Mouse (Mus musculus): ENCODE measurements at regions not wholly inside any gene's neighbourhood (a gene's known extent, or its start where the extent isn't known, plus 50 kb on each side); places are given as distances from the start of the nearest gene placed in this dataset.

DNA sequence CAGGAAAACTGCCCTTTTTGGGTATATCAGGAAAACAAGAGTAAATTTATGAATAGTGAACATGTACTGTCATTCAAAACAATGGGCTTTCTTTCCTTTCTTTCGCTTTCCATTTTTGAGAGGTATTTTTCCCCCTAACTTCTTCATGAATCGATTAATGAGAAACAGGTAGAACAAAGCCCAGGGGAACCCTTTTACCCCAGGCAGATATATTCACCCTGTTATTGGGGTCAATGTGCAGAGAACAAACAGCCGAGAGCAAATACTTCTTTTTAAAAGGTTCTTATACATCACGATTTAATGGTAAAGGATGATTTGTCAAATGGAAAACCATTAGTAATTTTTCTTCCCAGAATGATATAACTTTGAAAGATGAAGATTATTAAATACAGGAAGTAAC lies 183.0 kb upstream of the BC052040 start:
- no peak for ATAC-seq (replicated peaks; ENCODE audit: poor library complexity, severe bottlenecking)

DNA sequence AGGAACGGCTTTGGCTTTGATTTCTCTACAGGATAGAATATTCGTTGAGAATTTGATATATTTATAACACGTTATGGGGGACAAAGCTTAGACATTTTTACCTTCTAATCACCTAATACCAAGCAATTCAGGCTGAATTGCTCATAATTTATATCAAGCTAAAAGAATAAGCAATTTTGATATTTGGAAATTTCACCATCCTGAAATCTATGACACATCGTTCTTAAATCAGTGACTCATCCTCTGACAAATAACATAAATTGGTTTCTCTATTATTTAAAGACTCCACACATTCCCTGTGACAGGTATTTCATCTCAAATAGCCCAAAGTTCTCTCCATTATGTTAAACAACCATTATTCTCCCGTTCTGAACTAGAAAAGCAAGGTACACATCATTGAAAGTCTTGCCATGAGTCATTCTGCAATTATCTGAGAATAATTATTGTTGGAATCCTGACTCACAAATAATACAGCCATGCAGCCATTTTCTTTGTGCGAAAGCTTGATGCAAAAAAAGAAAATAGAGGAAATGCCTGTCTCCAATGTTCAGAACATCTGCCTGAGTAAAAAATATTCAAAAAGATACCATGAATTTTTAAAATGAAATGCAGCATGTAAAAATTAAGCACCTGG lies 182.3 kb upstream of the BC052040 start:
- ATAC-seq (replicated peaks; ENCODE audit: poor library complexity, severe bottlenecking) = no peak

DNA sequence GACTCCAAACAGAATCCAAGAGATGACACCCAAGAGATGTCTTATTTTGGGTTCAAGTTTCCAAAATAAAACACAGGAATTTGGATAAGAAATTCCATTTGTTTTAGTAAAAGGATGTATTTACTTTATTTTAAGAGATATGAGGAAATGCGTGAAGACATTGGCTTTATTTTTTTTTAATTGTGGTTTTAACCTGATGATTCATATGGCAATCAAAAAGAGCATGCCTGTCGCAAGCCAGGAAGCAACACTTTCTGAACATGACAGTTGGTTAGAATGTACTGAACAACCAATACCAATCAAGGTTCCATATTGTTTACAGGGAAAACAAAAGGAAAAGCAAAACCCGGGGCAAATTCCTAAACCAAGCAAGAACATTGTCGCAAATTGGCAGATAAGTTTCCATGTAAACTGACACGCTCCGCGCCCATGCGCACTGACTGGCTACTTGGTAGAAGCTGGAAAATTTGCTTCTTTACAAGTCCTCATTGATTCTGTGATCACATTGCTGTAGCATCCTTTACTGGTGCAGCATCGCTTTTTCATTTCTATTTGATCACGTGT lies 181.4 kb upstream of the BC052040 start:
- no peak for ATAC-seq (replicated peaks; ENCODE audit: poor library complexity, severe bottlenecking)

DNA sequence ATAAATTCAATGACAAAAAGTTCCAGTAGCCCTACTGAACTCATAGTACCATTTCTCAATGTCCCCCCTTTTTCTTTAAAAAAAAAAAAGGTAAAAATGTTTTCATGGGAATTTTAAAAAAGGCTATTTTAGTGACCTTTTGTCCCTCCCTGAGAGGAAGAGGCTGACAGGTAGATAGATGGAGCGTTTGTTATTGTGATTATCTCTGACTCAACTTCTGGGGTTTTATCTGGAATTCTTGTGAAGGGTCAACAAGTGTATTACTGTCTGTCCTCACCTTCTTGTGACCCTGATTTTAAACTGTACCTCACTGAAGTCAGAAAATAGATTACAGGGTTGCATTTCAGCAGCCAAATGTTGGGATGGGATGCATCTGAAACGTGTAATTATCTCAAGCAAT lies 179.3 kb upstream of the BC052040 start:
- ATAC-seq (replicated peaks; ENCODE audit: poor library complexity, severe bottlenecking) = no peak

DNA sequence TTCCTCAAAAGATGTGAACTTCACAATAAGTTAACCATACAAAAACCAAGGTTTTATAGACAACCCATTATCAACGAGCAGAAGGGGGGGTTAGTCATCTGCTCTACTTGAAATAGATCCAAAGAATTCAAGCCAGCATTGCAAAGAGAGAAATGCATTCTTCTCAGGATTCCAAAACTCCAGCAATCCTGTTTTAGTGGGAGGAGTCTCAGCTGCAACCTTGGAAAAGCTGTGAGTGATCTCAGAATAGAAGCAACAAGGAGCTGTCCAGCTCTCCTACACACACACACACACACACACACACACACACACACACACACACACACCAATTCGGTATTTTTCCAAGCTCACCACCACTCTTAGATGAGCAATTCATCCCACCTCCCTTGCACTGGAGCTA lies 149.0 kb upstream of the BC052040 start:
- no peak for ATAC-seq (replicated peaks; ENCODE audit: poor library complexity, severe bottlenecking)

DNA sequence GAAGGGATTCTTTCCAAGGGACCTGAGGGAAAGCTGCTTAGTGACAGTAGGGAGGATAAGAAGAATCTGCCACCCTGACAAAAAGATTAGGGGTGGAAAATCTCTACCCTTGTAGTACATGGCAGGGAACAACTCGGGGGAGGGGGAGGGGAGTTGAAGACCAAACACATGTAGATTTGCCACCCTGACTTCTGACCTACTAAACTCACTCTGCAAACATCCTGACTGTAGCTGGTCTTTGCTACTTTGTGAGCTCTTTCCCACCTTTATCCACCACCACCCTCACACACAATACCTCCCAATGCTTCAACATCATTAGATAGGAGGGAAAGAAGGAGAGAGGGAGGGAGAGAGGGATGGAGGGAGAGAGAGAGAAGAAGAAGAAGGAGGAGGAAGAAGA lies 140.4 kb upstream of the BC052040 start:
- no peak for ATAC-seq (replicated peaks; ENCODE audit: poor library complexity, severe bottlenecking)

DNA sequence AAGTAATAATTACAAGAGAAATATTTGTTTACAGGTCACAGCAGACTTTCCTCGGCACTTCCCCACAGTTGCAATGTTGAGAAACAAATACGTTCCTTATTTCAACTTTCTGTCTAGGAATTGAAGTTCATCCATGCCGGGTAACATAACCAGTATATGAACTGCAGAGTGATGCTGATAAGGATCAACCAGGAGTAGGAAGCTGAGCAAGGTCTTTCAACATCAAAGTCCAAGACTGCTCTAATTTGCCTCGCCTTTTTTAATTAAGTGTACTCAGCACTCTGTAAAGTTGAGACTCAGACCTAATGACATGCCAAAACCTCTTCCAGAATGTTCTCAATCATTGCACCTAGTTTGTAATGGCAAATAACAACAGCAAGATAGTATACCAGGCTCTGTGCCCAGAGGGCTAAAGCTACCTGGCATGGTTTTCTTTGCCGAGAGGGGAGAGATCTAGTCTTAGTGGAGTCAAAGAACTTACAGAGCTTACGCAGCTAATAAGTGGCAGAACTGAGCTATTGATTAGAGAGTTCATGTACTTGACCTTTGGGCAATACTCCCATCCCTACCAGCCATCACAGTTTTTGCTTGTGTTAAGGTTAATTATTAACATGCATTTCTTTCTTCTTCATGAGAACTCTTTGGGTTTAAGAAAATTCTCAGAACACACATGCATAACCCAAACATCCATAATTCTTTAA lies 131.6 kb upstream of the BC052040 start:
- ATAC-seq (replicated peaks; ENCODE audit: poor library complexity, severe bottlenecking) = no peak

DNA sequence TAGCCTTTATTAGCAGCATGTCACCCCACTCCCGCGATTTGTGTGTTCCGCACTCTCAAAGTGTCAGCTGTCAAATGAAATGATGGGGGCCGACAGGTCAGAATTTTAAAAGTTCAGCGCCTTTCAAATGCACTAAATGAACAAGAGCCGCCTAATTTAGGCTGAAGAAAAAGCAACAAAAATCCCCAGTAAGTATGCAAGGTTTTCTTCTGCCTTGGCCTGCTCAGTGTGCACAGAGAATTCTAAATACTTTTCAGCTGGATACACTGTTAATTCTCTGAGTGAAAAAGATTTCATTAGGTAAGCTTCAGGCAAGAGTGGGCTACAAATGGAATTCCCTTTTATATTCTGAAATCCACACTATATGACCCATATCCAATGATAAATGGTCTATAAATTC lies 125.9 kb upstream of the BC052040 start:
- ATAC-seq (replicated peaks; ENCODE audit: poor library complexity, severe bottlenecking) = no peak

DNA sequence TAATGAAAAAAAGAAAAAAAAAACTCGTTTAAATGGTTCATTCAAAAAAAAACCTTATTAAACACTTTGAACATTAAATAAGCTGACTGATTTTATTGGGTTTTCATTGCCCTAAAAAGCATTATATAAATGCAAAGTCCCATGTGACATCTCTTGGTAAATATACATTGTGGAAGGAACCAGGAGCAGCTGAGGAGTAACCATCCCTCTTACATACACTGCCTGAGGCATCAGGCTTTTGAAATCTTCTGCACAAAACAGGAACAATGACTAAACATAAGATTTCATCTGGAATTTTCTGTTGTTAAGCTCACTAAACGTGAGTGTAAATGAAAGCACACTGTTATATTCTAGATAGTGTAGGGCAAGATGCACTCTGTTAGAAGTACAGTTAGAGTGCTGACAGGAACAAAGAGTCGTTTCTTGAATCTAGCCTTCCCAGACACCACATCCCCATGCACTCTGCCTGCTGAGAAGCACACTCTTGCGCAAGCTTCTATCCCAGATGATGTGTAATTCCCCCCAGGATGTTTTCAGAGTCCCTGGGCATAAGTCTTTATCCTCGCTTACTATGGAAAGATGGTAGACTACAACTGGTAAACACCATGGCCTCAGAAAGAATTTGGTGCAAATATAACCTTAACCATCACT lies 125.0 kb upstream of the BC052040 start:
- ATAC-seq (replicated peaks; ENCODE audit: poor library complexity, severe bottlenecking) = no peak

DNA sequence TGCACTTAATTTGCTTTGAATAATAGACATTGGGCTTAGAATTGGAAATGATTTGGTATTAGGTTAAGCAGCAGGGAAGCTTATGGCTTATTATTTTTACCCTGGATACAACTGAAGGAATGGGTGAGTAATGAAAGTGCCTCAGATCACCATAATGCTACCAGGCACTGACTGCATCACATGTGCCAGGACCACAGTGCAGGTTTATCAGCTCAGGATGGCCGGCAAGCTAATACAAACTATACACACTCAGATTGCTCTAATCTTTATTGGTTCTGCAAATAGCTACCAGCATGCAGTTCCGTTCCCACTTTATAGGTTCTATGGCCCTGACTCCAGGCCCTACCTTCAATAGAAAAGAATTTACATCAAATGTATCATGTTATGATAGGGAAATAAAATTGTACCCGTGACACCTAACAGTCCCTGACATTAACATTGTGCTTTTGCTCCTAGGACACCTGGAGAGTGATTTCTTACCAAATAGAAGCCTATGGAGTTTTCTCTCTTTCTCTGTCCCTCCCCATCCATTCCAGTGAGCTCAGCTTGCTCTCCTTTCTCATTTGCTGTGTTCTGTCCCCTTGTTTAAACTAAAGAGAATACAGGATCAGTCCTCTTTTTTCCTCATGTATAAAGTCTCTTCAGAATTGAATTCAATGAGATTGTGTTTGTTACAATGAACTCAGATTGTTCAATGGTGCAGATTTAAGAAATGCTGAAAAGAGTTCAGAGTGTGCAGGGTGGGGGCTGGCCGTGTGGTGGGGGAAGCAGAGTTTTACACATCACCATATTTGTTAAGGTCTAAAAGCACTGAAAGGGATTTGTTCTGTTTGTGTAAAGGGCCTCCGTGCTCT lies 121.3 kb upstream of the BC052040 start:
- no peak for ATAC-seq (replicated peaks; ENCODE audit: poor library complexity, severe bottlenecking)

DNA sequence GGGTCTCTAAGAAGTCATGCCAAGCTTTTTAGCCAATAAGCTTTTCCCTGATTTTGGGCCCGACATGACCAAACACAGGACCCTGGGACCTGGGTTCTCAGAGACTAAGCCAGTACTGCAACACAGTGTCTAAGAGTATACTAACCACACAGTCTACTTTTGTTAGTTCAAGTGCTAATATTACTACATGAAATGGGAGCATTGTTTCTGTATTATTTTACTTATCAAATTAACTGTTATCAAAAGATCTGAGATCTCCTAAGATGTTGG lies 120.7 kb upstream of the BC052040 start:
- no peak for ATAC-seq (replicated peaks; ENCODE audit: poor library complexity, severe bottlenecking)

DNA sequence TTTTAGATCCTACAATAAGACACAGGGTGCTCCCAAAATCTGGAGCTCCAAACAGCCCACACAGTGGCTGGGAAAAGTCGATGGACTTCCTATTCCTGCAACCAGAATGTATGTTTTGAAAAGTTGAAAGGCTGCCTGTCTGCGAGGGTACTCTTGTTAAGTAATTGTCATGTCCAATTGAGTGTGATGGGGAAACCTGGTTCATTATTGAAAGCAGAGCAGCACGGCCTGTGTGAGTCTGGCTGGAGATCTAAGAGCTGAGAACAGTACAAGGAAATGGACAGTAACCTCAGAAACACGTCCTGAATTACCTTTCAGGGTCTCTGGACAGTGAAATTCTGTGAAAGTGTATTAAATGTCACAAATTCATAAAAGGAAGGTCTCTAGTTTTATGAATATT lies 115.3 kb upstream of the BC052040 start:
- no peak for ATAC-seq (replicated peaks; ENCODE audit: poor library complexity, severe bottlenecking)

DNA sequence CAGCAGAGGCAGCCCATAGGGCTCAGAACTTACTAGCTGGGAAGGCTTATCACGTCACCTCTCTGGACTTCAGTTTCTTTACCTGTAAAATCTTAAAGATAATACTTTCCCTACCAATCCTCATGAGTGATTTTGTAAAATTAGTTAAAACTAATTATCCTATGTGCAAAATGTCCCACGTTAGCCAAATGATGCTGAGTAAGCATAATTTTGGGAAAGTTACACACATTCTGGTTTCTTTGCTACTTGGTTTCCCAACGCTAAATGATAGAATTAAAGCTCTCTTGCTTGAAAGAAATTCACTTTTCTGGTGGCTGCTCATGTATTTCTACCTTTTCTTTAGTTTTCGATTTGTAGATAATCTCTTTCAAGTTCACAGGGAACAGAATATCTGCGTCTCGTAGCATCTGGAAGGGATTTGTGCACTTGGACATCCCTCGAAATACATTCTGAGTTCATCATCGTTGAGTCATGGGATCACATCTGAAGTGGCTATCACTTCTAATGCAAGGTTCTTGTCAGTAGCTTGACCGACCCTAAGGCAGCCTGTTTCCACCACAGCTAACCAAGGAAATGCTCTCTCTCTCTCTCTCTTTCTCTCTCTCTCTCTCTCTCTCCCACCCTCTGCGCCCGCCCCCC lies 114.3 kb upstream of the BC052040 start:
- no peak for ATAC-seq (replicated peaks; ENCODE audit: poor library complexity, severe bottlenecking)

DNA sequence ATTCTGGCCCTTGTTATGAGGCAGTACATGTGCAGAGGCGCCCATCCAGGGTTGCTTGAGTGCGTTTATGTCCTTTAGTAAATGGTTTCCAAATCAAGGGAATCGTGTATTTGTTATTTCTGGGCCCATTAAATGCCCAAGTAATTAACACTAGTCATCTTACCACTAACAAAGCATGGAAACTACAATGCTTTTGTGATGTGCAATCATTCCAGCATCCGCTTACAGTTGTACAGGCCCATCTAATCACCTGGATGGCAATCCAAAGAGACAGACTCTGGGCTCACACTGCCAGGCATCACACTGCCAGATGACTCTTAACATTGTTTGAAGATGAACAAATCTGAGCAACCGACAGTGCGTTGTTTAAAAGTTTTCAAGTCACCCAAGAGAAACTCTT lies 113.6 kb upstream of the BC052040 start:
- no peak for ATAC-seq (replicated peaks; ENCODE audit: poor library complexity, severe bottlenecking)

DNA sequence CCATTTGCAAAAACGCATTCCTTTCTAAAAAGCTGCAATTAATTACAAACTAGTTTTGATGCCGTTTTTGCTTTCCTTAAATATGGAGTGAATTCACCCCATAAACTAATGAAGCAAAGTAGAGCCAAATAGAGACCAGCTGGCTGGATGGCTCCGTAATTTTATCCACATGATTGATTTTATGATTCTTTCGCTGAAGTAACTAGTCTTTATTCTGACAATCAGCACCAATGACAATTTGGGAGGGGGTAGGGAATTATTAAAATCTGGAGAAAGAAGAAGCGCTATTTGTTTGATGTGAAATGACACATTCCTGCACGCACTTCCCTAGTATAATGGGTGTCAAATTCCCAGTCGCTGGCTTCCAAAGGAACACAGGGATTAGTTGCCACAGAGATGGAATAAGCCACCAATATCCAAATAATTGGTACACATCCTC lies 113.0 kb upstream of the BC052040 start:
- ATAC-seq (replicated peaks; ENCODE audit: poor library complexity, severe bottlenecking) = no peak

DNA sequence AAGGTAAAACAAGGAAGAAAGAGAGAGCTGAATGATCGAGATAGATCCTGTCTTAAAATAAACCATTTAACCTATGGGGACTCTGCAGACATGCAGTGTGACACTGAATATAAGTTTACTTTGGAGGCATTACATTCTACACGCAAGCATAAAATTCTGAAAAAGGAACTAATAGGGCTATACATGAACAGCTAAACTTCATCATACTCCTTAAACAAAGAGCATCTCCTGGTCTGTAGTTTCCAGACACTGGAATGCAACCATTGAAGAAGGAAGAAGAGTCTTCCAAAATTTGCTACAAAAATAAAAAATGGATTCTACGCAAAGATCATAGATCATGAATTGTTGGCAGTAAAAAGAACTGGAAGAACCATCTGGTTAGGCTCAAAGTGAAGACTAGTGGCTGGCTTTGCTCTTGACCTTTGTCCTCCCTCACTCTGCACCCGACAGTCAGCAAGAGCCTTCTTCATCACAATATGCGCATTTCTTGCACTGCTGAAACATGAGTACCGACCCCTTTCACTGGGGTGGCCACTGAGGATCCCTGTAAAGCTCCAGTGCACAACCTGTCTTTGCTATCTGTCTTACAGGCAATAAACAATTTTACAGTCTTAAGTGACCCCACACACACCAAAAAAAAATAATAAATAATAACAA lies 112.2 kb upstream of the BC052040 start:
- no peak for ATAC-seq (replicated peaks; ENCODE audit: poor library complexity, severe bottlenecking)

DNA sequence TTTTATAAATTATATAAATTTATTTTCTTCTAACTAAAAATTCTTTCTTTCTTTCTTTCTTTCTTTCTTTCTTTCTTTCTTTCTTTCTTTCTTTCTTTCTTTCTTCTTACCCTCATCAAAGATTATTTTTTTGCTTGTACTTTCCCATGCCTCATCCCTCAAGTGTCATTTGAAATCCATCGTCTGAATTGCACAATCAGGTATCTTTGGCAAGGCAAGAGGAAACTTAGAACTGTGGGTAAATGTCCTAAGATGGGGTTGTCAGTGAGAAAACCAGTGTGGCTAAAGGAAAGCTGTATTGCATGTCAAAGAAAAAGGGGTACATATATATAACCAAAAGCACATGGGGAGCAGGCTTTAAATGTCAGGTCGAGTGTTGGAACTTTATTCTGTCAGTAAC lies 109.1 kb upstream of the BC052040 start:
- no peak for ATAC-seq (replicated peaks; ENCODE audit: poor library complexity, severe bottlenecking)

DNA sequence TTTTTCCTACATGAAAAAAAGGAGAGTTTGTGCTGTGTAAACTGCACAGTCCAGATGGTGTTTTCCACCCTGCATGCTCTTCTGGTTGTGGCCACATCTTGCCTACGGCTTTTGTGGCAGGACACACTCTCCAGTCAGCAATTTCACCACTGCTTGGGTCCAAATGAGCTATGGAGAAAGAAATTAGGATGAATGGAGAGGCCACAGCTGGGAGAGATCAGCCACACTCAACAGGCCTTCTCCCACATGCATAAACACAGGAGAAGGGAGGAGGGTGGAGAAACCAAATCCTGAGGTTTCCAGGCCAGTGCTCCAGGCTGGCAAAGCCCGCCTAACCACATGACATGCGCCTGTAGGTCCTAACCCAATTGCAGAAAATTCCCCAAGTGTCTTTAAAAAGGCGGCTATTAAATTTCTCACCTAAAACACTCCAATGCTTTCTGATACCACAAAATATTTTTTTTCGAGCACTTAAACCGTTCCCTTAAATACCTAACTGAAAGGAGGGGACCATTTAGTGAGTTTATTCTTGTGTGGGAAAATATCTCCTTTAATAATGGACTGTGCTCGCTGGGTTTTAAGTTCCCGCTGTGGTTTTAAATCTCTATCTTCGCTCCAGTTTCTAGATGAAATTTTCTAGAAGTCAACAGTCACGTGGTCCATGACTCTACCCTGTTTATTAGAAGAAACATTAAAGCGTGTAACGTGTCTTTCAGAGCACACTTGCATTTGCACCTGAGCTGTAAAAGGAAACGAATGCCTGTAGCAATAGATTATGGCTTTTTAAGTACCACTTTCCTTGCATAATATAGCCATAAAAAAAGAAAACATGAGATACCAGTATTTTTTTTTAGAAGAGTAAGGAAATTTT lies 97.9 kb upstream of the BC052040 start:
- ATAC-seq (replicated peaks; ENCODE audit: poor library complexity, severe bottlenecking) = no peak

DNA sequence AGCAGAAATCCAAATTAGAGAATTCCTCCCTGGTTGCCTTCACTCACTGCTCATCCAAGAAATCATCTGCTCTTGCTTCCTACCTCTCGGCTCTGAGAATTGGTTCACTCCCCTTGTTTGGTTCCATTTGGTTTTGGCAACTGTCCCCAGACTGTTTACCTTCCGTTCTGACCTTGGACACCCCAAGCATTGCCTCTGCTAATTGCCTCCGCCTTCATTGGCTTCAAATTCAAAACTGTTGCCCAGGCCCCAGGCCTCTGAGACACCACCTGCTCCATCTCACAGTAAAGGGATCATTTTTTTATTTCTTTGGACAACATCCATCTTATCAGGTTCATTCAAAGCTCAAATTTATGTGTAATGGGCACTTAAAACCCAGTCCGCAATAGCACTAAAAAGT lies 93.1 kb upstream of the BC052040 start:
- ATAC-seq (replicated peaks; ENCODE audit: poor library complexity, severe bottlenecking) = no peak
